Mouse (Mus musculus): Measurements from ENCODE around the gene Mau2. TPM values are rescaled to one million over a fixed set of nuclear protein-coding genes. Genes with fewer than 3 reads are reported as not detected.
A peak's percentile ranks its signal among the peaks of the same experiment; 100 is the strongest.

The Mau2 gene
- total RNA-seq (2012; rRNA removed) (37.2 and 38.4 TPM in 2 replicates), total RNA-seq (2014; rRNA removed) (24.4 and 25.5 TPM in 2 replicates), polyA plus RNA-seq (2012; ENCODE audit: insufficient read length, low read depth) (15.7 and 19.5 TPM in 2 replicates)

DNA sequence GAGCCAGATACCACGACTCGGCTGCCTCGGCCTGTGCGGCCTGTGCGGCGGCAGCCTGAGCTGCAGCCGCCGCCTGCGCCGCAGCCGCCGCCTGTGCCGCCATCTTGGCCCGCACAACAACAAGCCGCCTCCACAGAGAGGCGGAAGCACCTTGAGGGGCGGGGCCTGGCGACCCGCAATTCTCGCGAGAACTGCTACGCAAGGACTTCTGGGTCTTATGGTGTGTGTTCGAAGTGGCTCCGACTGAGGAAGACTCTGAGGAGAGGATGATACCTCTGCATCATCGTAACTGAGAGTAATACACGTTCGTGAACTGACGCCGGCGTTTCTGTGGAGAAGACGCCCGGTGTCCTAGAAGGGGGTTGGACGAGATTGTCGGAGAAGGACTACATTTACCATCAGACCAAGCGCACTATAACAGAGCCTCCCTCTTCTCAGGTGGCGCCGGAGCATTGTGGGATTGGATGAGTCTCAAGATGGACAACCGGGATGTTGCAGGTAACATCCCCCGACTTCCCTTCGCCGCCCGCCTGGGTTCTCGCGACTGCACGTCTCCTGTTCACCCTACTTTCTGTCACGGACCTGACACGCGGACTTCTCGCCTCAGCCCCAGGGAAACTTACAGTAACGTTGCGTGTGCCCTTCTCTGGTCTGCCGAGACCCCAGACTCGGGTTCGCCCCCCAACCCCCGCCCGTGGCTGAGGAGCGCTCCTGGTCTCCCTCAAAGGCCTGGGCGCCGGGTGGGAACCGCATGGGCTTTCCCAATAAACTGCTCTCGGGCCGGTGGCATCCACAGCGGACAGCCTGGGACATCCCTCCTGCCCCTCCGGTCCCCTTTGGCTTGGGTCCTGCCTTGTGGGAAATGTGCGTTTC is at the start of gene Mau2, which contains the start of gene Sugp1:
TSS of gene Mau2 (minus strand) at position 152 of the 873 bp plus-strand sequence.
TSS of gene Sugp1 (plus strand) at position 231 of the 873 bp plus-strand sequence.
- TF ChIP-seq IRF4 (IDR thresholded peaks at IDR 0.05; ENCODE audit: low read depth, low read length) (peak; percentile 6; the same call in 1 of the 2 replicates), CHD2 (IDR thresholded peaks at IDR 0.05; ENCODE audit: low read length) (peak; percentile 100), NELFE (IDR thresholded peaks at IDR 0.05; ENCODE audit: low read depth, low read length) (peak; percentile 80), TBP (conservative IDR thresholded peaks at IDR 0.05; ENCODE audit: low read depth, low read length) (peak; percentile 93), HCFC1 (IDR thresholded peaks at IDR 0.05; ENCODE audit: low read depth, low read length) (peak; percentile 92), CTCF (conservative IDR thresholded peaks at IDR 0.05 in 1 of 2, IDR thresholded peaks at IDR 0.05 in 1 of 2; ENCODE audit: low read depth in 2 of 2, low read length in 2 of 2) (no peak), ZMIZ1 (IDR thresholded peaks at IDR 0.05; ENCODE audit: low read depth, low read length) (0 out of 2 replicates have a peak, but pooled peaks have one; percentile 72), TCF12 (IDR thresholded peaks at IDR 0.05; ENCODE audit: low read depth, low read length) (peak; percentile 95), BHLHE40 (IDR thresholded peaks at IDR 0.05; ENCODE audit: low read depth, low read length) (no peak), ELF1 (IDR thresholded peaks at IDR 0.05; ENCODE audit: low read depth, low read length) (peak; percentile 95), KAT2A (IDR thresholded peaks at IDR 0.05; ENCODE audit: insufficient replicate concordance, low read length) (peak; percentile 91; the same call in 1 of the 2 replicates), ETS1 (conservative IDR thresholded peaks at IDR 0.05; ENCODE audit: low read depth, low read length) (no peak), POLR2A (IDR thresholded peaks at IDR 0.05; ENCODE audit: low read depth, low read length) (peak; percentile 92), NRF1 (IDR thresholded peaks at IDR 0.05; ENCODE audit: low read depth, low read length) (peak; percentile 53; the same call in 1 of the 2 replicates), SIN3A (IDR thresholded peaks at IDR 0.05; ENCODE audit: low read length) (peak; percentile 40), CHD1 (IDR thresholded peaks at IDR 0.05; ENCODE audit: low read depth, low read length) (no peak), POLR2AphosphoS2 (IDR thresholded peaks at IDR 0.05; ENCODE audit: low read depth, low read length) (peak; percentile 55), MAX (IDR thresholded peaks at IDR 0.05; ENCODE audit: low read length) (no peak; the same call in 1 of the 2 replicates), RAD21 (IDR thresholded peaks at IDR 0.05; ENCODE audit: low read depth, low read length) (no peak), ZKSCAN1 (IDR thresholded peaks at IDR 0.05; ENCODE audit: borderline replicate concordance, low read depth, low read length) (no peak)
- peak within 1 kb of the TSS; percentile 82 to 99 (median 99) for H3K4me3 ChIP-seq (replicated peaks in 1 of 3; ENCODE audit: low read depth in 2 of 3, low read length in 2 of 3, poor library complexity in 1 of 3)

More for the DNA sequence above, at the start of gene Mau2, which contains the start of gene Sugp1:
- Histone ChIP-seq H3K9ac (ENCODE audit: insufficient read depth, low read depth) (peak within 1 kb of the TSS; percentile 94), H3K4me2 (ENCODE audit: insufficient read depth, low read depth, poor library complexity, severe bottlenecking) (peak within 1 kb of the TSS; percentile 89), H3K36me3 (replicated peaks in 1 of 2; ENCODE audit: control insufficient read depth in 1 of 2, insufficient read depth in 1 of 2, low read length in 1 of 2) (peaks cover under 1 to 40% of the 10 kb centered on the region in 2 experiments), H3K4me1 (ENCODE audit: control insufficient read depth in 1 of 2, insufficient read depth in 2 of 2) (peaks cover 11 to 42% of the 10 kb centered on the region in 2 experiments), H3K27me3 (replicated peaks) (no peaks in the 10 kb centered on the region), H3K79me2 (replicated peaks; ENCODE audit: control insufficient read depth, extremely low read depth, insufficient read depth, poor library complexity, severe bottlenecking) (peaks cover 88% of the 10 kb centered on the region), H3K9me3 (replicated peaks; ENCODE audit: low read length) (no peaks in the 10 kb centered on the region), H3K27ac (ENCODE audit: insufficient read depth, low read depth) (peak within 1 kb of the TSS; percentile 66)
- dilution Hi-C loops (cut with MboI; ENCODE audit: extremely low pct_ligation_motif_present, extremely low pct_unique_long_range_greater_than_20kb, low sequenced_read_pairs) (no loop called here), in situ Hi-C loops (cut with MboI; ENCODE audit: low pct_ligation_motif_present, low pct_unique_long_range_greater_than_20kb, low sequenced_read_pairs) (no loop called here)
- peak; percentile 96 for DNase-seq (ENCODE audit: extremely low read depth)

All from CH12.LX (cell line).